8 mouse cellular contexts compared by ENCODE assay signal in genomic region chr2:160729851-160730796, GRCm38 (mm10). TPM values are rescaled to one million over a fixed set of nuclear protein-coding genes. Genes with fewer than 3 reads are reported as not detected.
DNase-seq lines count a peak whose midpoint lies in the region; ATAC-seq and TF ChIP-seq lines count a peak whose summit lies in the region.

No protein-coding gene starts in this region.

- intact Hi-C loops in heart, adult 2 months (cut with DNase I): loop anchor here (1.0 to 2.0 kb wide), 2 partner anchors 15 to 157 kb away; no protein-coding TSS in a partner anchor
- intact Hi-C loops in heart, postnatal 25 days (cut with DNase I): loop anchor here (2.0 to 5.0 kb wide), 3 partner anchors 62 to 157 kb away; no protein-coding TSS in a partner anchor
- intact Hi-C loops in left cerebral cortex, postnatal 36 days (cut with DNase I): loop anchor here (5.0 kb wide), 1 partner anchor 142 kb away; the partner anchor contains the start of gene Zhx3
- intact Hi-C loops in gastrocnemius, postnatal 14 days (cut with DNase I; ENCODE audit: low total_unique reads): loop anchor here (10.0 kb wide), 1 partner anchor 125 kb away; no protein-coding TSS in a partner anchor

- DNase-seq in heart, adult 2 months: peak in 1 of 2 experiments; percentile 50
- no peak for DNase-seq in heart, postnatal 25 days (ENCODE audit: low spot score)
- DNase-seq in ZHBTc4 (ENCODE audit: low read depth, low spot score): peak; percentile 21
- DNase-seq in kidney, adult 9 months: peak; percentile 72
- DNase-seq in left cerebral cortex, postnatal 36 days (ENCODE audit: low spot score in 2 of 2): no peak
- no peak for DNase-seq in gastrocnemius, postnatal 14 days

- ATAC-seq in forebrain, embryonic 15.5 days (replicated peaks): no peak; the same call in 1 of the 2 replicates
- peak; percentile 24; the same call in 1 of the 2 replicates for ATAC-seq in megakaryocyte-erythroid progenitor cell, adult 5-6 weeks (replicated peaks; ENCODE audit: low FRiP score, low TSS enrichment, poor library complexity, severe bottlenecking)

- H3K79me2 ChIP-seq in heart, adult 2 months (replicated peaks; ENCODE audit: control insufficient read depth, insufficient read depth, low read length): peaks cover 8% of the 10 kb centered on the region

- TF ChIP-seq CTCF in heart, adult 2 months (IDR thresholded peaks at IDR 0.05): peak; percentile 84

- peak overlapping the region; percentile 97 for H3K9ac ChIP-seq in heart, adult 2 months (ENCODE audit: low read depth, low read length)
- H3K9ac ChIP-seq in forebrain, embryonic 15.5 days (replicated peaks): peak overlapping the region; percentile 100

- H3K27ac ChIP-seq in heart, adult 2 months: peak overlapping the region; percentile 96
- peak overlapping the region; percentile 99 for H3K27ac ChIP-seq in forebrain, embryonic 15.5 days (replicated peaks)

- no peaks in the 10 kb centered on the region for H3K27me3 ChIP-seq in heart, adult 2 months (ENCODE audit: control insufficient read depth, insufficient read depth, low read length)
- no peaks in the 10 kb centered on the region for H3K27me3 ChIP-seq in forebrain, embryonic 15.5 days

- 25% methylated on average over 17 of the region's 17 CpGs for WGBS in heart, adult 2 months
- WGBS in forebrain, embryonic 15.5 days: 39% methylated on average over 17 of the region's 17 CpGs

- peaks cover 2% of the 10 kb centered on the region for H3K36me3 ChIP-seq in heart, adult 2 months (ENCODE audit: control insufficient read depth, insufficient read depth, low read length)
- peaks cover 8% of the 10 kb centered on the region for H3K36me3 ChIP-seq in forebrain, embryonic 15.5 days

- H3K4me3 ChIP-seq in heart, adult 2 months: peak overlapping the region; percentile 95
- peak overlapping the region; percentile 97 for H3K4me3 ChIP-seq in forebrain, embryonic 15.5 days

- no peaks in the 10 kb centered on the region for H3K9me3 ChIP-seq in forebrain, embryonic 15.5 days

- peak; percentile 46; the same call in 1 of the 2 replicates for TF ChIP-seq EP300 in heart, adult 2 months (IDR thresholded peaks at IDR 0.05; ENCODE audit: insufficient read depth, low read depth, low read length)

- H3K4me1 ChIP-seq in heart, adult 2 months (ENCODE audit: control insufficient read depth, insufficient read depth, low read length): peaks cover 24% of the 10 kb centered on the region
- peaks cover 51% of the 10 kb centered on the region for H3K4me1 ChIP-seq in forebrain, embryonic 15.5 days

- no peak for TF ChIP-seq POLR2A in heart, adult 2 months (IDR thresholded peaks at IDR 0.05; ENCODE audit: insufficient read depth, low read depth, low read length)

- H3K4me2 ChIP-seq in forebrain, embryonic 15.5 days (replicated peaks): peak overlapping the region; percentile 93

RNA-seq across cellular contexts. Expression of gene Plcg1, which starts 1.0 kb away (rescaled TPM):
- 10 to 100 TPM; 56.4 to 67.2 TPM for total RNA-seq in heart, adult 2 months (2021)
- polyA plus RNA-seq in heart, adult 2 months (2012; rRNA removed): 45.8 and 66.5 TPM in 2 replicates
- 10 to 100 TPM; 59.7 to 63.1 TPM for total RNA-seq in heart, postnatal 25 days (2021)
- polyA plus RNA-seq in forebrain, embryonic 15.5 days (2015; fragmentation: Nextera tagmentation; extraction: Ambion mirVana): 80.5 and 82.2 TPM in 2 replicates
- 18.8 and 20.7 TPM in 2 replicates for total RNA-seq in megakaryocyte-erythroid progenitor cell, adult 5-6 weeks (2014; fragmentation: Nextera tagmentation)
- total RNA-seq in megakaryocyte-erythroid progenitor cell, adult 5-6 weeks (2017): 14.7 and 19.3 TPM in 2 replicates
- total RNA-seq in left cerebral cortex, postnatal 36 days (2021): 100 to 1,000 TPM; 102 to 125 TPM
- total RNA-seq in gastrocnemius, postnatal 14 days (2021): 10 to 100 TPM; 28.5 to 36.3 TPM

Comparison
In these comparisons a context has a peak if more than half of its experiments do, and no peak if none do; other contexts are left out.
1. DNase-seq: peak in ZHBTc4 (single experiment) and kidney, adult 9 months (single experiment); none in heart, postnatal 25 days (single experiment), left cerebral cortex, postnatal 36 days (0 of 2) and gastrocnemius, postnatal 14 days (single experiment).